Mouse (Mus musculus) myocyte (in vitro differentiated cells): Measurements from ENCODE around the gene Rhou.

Experiments
- CEBPB ChIP-seq: IDR thresholded peaks from 2 replicates; pipeline ENCODE4 v1.6.1; 2011; ENCODE audit warnings: mild to moderate bottlenecking, moderate library complexity; ENCODE audit not compliant: poor library complexity, insufficient read depth, severe bottlenecking
- MYOD1 ChIP-seq, 3 experiments: IDR thresholded peaks; one replicate each; pipeline ENCODE4 v1.6.1; 2011; ENCODE audit warnings: control low read depth in 2 of 3, low read depth in 2 of 3, mild to moderate bottlenecking in 2 of 3, moderate library complexity in 1 of 3; ENCODE audit not compliant: insufficient read length in 2 of 3, control insufficient read depth in 1 of 3
- MYOG ChIP-seq, 3 experiments: IDR thresholded peaks; one replicate each; pipeline ENCODE4 v1.6.1; 2011; ENCODE audit warnings: control low read depth in 2 of 3, low read depth in 2 of 3, mild to moderate bottlenecking in 2 of 3; ENCODE audit not compliant: insufficient read length in 2 of 3, control insufficient read depth in 1 of 3, insufficient read depth in 1 of 3
- POLR2AphosphoS2 ChIP-seq: IDR thresholded peaks from one replicate; pipeline ENCODE4 v1.6.1; 2011; ENCODE audit warnings: low read depth, control low read depth; ENCODE audit not compliant: insufficient read length

DNA sequence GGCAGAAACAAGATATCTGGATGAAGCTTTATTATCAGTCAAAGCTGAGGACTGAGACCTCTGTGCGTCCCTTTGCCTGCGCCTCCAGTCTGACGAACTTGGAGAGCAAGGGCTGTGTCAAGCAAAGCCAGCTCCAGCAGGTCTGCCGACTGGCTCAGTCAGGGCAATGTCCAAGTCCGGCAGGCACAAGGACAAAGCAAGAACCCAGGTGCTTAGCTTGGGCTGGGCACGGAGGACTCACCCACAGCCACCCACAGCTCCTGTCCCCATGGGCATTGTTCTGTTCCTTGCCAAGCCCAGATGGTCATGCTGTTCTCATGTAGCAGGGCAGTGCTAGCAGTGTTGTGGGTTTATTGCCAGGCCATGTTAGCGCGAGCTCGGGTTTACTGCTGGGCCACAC lies 8.5 kb upstream of the Rhou start:
- TF ChIP-seq MYOG (IDR thresholded peaks at IDR 0.05; ENCODE audit: control insufficient read depth in 1 of 3, insufficient read depth in 1 of 3, insufficient read length in 2 of 3, low read depth in 2 of 3) (no peak), POLR2AphosphoS2 (no peak), MYOD1 (IDR thresholded peaks at IDR 0.05; ENCODE audit: control insufficient read depth in 1 of 3, insufficient read length in 2 of 3, low read depth in 2 of 3) (no peak), CEBPB (no peak)
